Mouse (Mus musculus) E14TG2a.4 (cell line): Measurements from ENCODE around the gene Dab2ip.

Experiments used
- CTCF ChIP-seq: conservative IDR thresholded peaks from 2 replicates; pipeline ENCODE4 v1.5.1; 2014; ENCODE audit warnings: low read length
- NANOG ChIP-seq: IDR thresholded peaks from 2 replicates; pipeline ENCODE4 v1.6.1; 2014; ENCODE audit warnings: borderline replicate concordance, low read length, mixed read lengths
- POU5F1 ChIP-seq: IDR thresholded peaks from 2 replicates; pipeline ENCODE4 v1.6.1; 2014; ENCODE audit warnings: low read length, borderline replicate concordance

- TF ChIP-seq CTCF (no peak), NANOG (no peak), POU5F1 (no peak)
These were observed 210.6 kb downstream of the Dab2ip start for GRCm38 (mm10) chr2:35768538-35769238.
